Mouse (Mus musculus) limb, embryonic 12.5 days (tissue): Measurements from ENCODE around the gene Dcaf4. TPM values are rescaled to one million over a fixed set of nuclear protein-coding genes. Genes with fewer than 3 reads are reported as not detected.

Source experiments
- ATAC-seq: fragments of 200-750 bp; cut with Nextera tagmentation; 2 replicates; pipeline ENCODE4 v1.8.0; 2017; ENCODE audit warnings: low read depth, moderate TSS enrichment; ENCODE audit not compliant: insufficient number of reproducible peaks, insufficient read depth, low FRiP score, low TSS enrichment
- H3K27ac ChIP-seq: fragments of 300-500 bp; sonication (generic); 2 replicates; pipeline ENCODE4 v1.5.1; 2016; ENCODE audit warnings: mild to moderate bottlenecking, moderate library complexity
- H3K27me3 ChIP-seq: fragments of 300-500 bp; sonication (generic); 2 replicates; pipeline ENCODE4 v1.6.1; 2016; ENCODE audit warnings: mild to moderate bottlenecking, moderate library complexity
- H3K36me3 ChIP-seq: fragments of 300-500 bp; sonication (generic); 2 replicates; pipeline ENCODE4 v1.6.1; 2016; ENCODE audit warnings: mild to moderate bottlenecking, moderate library complexity
- H3K4me1 ChIP-seq: fragments of 300-500 bp; sonication (generic); replicated peaks from 2 replicates; pipeline ENCODE4 v1.6.1; 2016
- H3K4me2 ChIP-seq: fragments of 300-500 bp; sonication (generic); 2 replicates; pipeline ENCODE4 v1.6.1; 2016; ENCODE audit warnings: mild to moderate bottlenecking, moderate library complexity
- H3K4me3 ChIP-seq: fragments of 300-500 bp; sonication (generic); replicated peaks from 2 replicates; pipeline ENCODE4 v1.5.1; 2016; ENCODE audit warnings: mild to moderate bottlenecking
- H3K9ac ChIP-seq: fragments of 300-500 bp; sonication (generic); replicated peaks from 2 replicates; pipeline ENCODE4 v1.6.1; 2016; ENCODE audit warnings: mild to moderate bottlenecking, moderate library complexity
- H3K9me3 ChIP-seq: fragments of 300-500 bp; sonication (generic); 2 replicates; pipeline ENCODE4 v1.6.1; 2016; ENCODE audit warnings: mild to moderate bottlenecking, moderate library complexity
- WGBS: fragments of 180-500 bp; shearing (Covaris S2); methylation state at CpG from one replicate; pipeline ENCODE4 v1.1.7; 2016; 5-methylcytosine and 5-hydroxymethylcytosine counted together
- polyA plus RNA-seq: library from polyadenylated mRNA; unstranded; fragments of >200 nt; fragmentation: Nextera tagmentation; extraction: Ambion mirVana; gene quantifications from 2 replicates; pipeline ENCODE4 v1.2.1, GENCODE M21; 2016

Gene Dcaf4
- polyA plus RNA-seq, 1 experiment from 2014 or later = 33.7 TPM

GRCm38 (mm10) chr12:83496336-83496735 is 23.9 kb upstream of the Dcaf4 start:
- H3K27ac ChIP-seq = no peak overlapping the region
- peaks cover 8% of the 10 kb centered on the region for H3K4me1 ChIP-seq
- H3K4me2 ChIP-seq = no peak overlapping the region
- no peaks in the 10 kb centered on the region for H3K36me3 ChIP-seq
- H3K4me3 ChIP-seq = no peak overlapping the region
- no peak for ATAC-seq
- peaks cover 4% of the 10 kb centered on the region for H3K9me3 ChIP-seq
- 65% methylated on average over 4 of the region's 4 CpGs for WGBS
- peaks cover 4% of the 10 kb centered on the region; the same call in 1 of the 2 replicates for H3K27me3 ChIP-seq
- H3K9ac ChIP-seq = no peak overlapping the region

- H3K9me3 ChIP-seq = no peaks in the 10 kb centered on the region
- no peak overlapping the region for H3K4me2 ChIP-seq
- no peak overlapping the region for H3K27ac ChIP-seq
- H3K4me3 ChIP-seq = no peak overlapping the region
- peaks cover 4% of the 10 kb centered on the region; the same call in 1 of the 2 replicates for H3K27me3 ChIP-seq
- H3K9ac ChIP-seq = no peak overlapping the region
- WGBS = 94% methylated on average over 6 of the region's 6 CpGs
- H3K36me3 ChIP-seq = no peaks in the 10 kb centered on the region
- H3K4me1 ChIP-seq = peaks cover 8% of the 10 kb centered on the region
- ATAC-seq = no peak
Observed at GRCm38 (mm10) chr12:83496736-83497135, 23.5 kb upstream of the Dcaf4 start.

- Histone ChIP-seq H3K9me3 (no peaks in the 10 kb centered on the region), H3K9ac (no peak overlapping the region), H3K4me2 (no peak overlapping the region), H3K27me3 (peaks cover 3% of the 10 kb centered on the region; the same call in 1 of the 2 replicates), H3K36me3 (no peaks in the 10 kb centered on the region), H3K4me1 (peaks cover 8% of the 10 kb centered on the region), H3K4me3 (no peak overlapping the region), H3K27ac (no peak overlapping the region)
- no peak for ATAC-seq
- WGBS = 81% methylated on average over 3 of the region's 3 CpGs
Observed at GRCm38 (mm10) chr12:83497959-83498358, 22.3 kb upstream of the Dcaf4 start.

- 80% methylated on average over 5 of the region's 5 CpGs for WGBS
- no peak for ATAC-seq
- Histone ChIP-seq H3K27ac (no peak overlapping the region), H3K9me3 (no peaks in the 10 kb centered on the region), H3K27me3 (peaks cover 4% of the 10 kb centered on the region), H3K9ac (no peak overlapping the region), H3K4me2 (no peak overlapping the region), H3K36me3 (no peaks in the 10 kb centered on the region), H3K4me1 (peaks cover 8% of the 10 kb centered on the region), H3K4me3 (no peak overlapping the region)
Observed at GRCm38 (mm10) chr12:83499256-83499655, 21.0 kb upstream of the Dcaf4 start.

GRCm38 (mm10) chr12:83502190-83502589 is 18.1 kb upstream of the Dcaf4 start:
- no peak overlapping the region for H3K9ac ChIP-seq
- no peak overlapping the region for H3K4me3 ChIP-seq
- no peaks in the 10 kb centered on the region for H3K36me3 ChIP-seq
- ATAC-seq = no peak
- H3K4me1 ChIP-seq = peaks cover 8% of the 10 kb centered on the region
- H3K9me3 ChIP-seq = no peaks in the 10 kb centered on the region
- no peak overlapping the region for H3K27ac ChIP-seq
- WGBS = 7% methylated on average over 9 of the region's 9 CpGs
- H3K4me2 ChIP-seq = no peak overlapping the region
- H3K27me3 ChIP-seq = peaks cover 4% of the 10 kb centered on the region; the same call in 1 of the 2 replicates

GRCm38 (mm10) chr12:83506543-83506942 is 13.7 kb upstream of the Dcaf4 start:
- no peak overlapping the region for H3K4me3 ChIP-seq
- no peaks in the 10 kb centered on the region for H3K4me1 ChIP-seq
- ATAC-seq = no peak
- no peak overlapping the region for H3K9ac ChIP-seq
- no peak overlapping the region for H3K27ac ChIP-seq
- no peak overlapping the region for H3K4me2 ChIP-seq
- H3K36me3 ChIP-seq = no peaks in the 10 kb centered on the region
- H3K9me3 ChIP-seq = no peaks in the 10 kb centered on the region
- H3K27me3 ChIP-seq = peaks cover 4% of the 10 kb centered on the region; the same call in 1 of the 2 replicates
- WGBS = 82% methylated on average over 10 of the region's 10 CpGs

- WGBS = 81% methylated on average over 5 of the region's 5 CpGs
- no peak for ATAC-seq
- H3K27ac ChIP-seq = no peak overlapping the region
- no peaks in the 10 kb centered on the region for H3K9me3 ChIP-seq
- H3K4me3 ChIP-seq = no peak overlapping the region
- H3K27me3 ChIP-seq = no peaks in the 10 kb centered on the region
- no peak overlapping the region for H3K4me2 ChIP-seq
- peaks cover 12% of the 10 kb centered on the region for H3K4me1 ChIP-seq
- H3K9ac ChIP-seq = no peak overlapping the region
- no peaks in the 10 kb centered on the region for H3K36me3 ChIP-seq
Observed at GRCm38 (mm10) chr12:83510586-83510985, 9.7 kb upstream of the Dcaf4 start.

GRCm38 (mm10) chr12:83512783-83513182 is 7.5 kb upstream of the Dcaf4 start:
- 16% methylated on average over 4 of the region's 4 CpGs for WGBS
- Histone ChIP-seq H3K4me2 (peak overlapping the region; percentile 8; the same call in 1 of the 2 replicates), H3K4me3 (no peak overlapping the region), H3K27ac (0 out of 2 replicates have a peak overlapping the region, but pooled peaks have one; percentile 8), H3K9ac (no peak overlapping the region), H3K27me3 (no peaks in the 10 kb centered on the region), H3K4me1 (peaks cover 15% of the 10 kb centered on the region), H3K9me3 (no peaks in the 10 kb centered on the region), H3K36me3 (no peaks in the 10 kb centered on the region)
- ATAC-seq = 0 out of 2 replicates have a peak, but pooled peaks have one; percentile 35

- Histone ChIP-seq H3K4me3 (no peak overlapping the region), H3K36me3 (no peaks in the 10 kb centered on the region), H3K4me2 (peak overlapping the region; percentile 8; the same call in 1 of the 2 replicates), H3K9ac (no peak overlapping the region), H3K4me1 (peaks cover 15% of the 10 kb centered on the region), H3K9me3 (no peaks in the 10 kb centered on the region), H3K27ac (0 out of 2 replicates have a peak overlapping the region, but pooled peaks have one; percentile 8), H3K27me3 (no peaks in the 10 kb centered on the region)
- WGBS = 21% methylated on average over 5 of the region's 5 CpGs
- no peak for ATAC-seq
Observed at GRCm38 (mm10) chr12:83513185-83513584, 7.1 kb upstream of the Dcaf4 start.

- H3K9me3 ChIP-seq = no peaks in the 10 kb centered on the region
- no peak overlapping the region for H3K9ac ChIP-seq
- H3K4me1 ChIP-seq = peaks cover 15% of the 10 kb centered on the region
- ATAC-seq = no peak
- H3K27ac ChIP-seq = no peak overlapping the region
- no peaks in the 10 kb centered on the region for H3K36me3 ChIP-seq
- no peaks in the 10 kb centered on the region for H3K27me3 ChIP-seq
- no peak overlapping the region for H3K4me2 ChIP-seq
- H3K4me3 ChIP-seq = no peak overlapping the region
- 54% methylated on average over 4 of the region's 4 CpGs for WGBS
Observed at GRCm38 (mm10) chr12:83514216-83514615, 6.0 kb upstream of the Dcaf4 start.

GRCm38 (mm10) chr12:83517580-83517979 is 2.7 kb upstream of the Dcaf4 start:
- no peaks in the 10 kb centered on the region for H3K36me3 ChIP-seq
- 90% methylated on average over 3 of the region's 3 CpGs for WGBS

GRCm38 (mm10) chr12:83521083-83521482 is 817 bp downstream of the Dcaf4 start:
- no peak for ATAC-seq
- Histone ChIP-seq H3K4me3 (peak overlapping the region; percentile 68), H3K27me3 (no peaks in the 10 kb centered on the region), H3K9me3 (no peaks in the 10 kb centered on the region), H3K4me2 (peak overlapping the region; percentile 64), H3K36me3 (peaks cover 1% of the 10 kb centered on the region; the same call in 1 of the 2 replicates), H3K9ac (peak overlapping the region; percentile 65), H3K4me1 (peaks cover 13% of the 10 kb centered on the region), H3K27ac (no peak overlapping the region)
- 42% methylated on average over 8 of the region's 8 CpGs for WGBS

More at GRCm38 (mm10) chr12:83517580-83517979, 2.7 kb upstream of the Dcaf4 start:
- H3K9ac ChIP-seq = no peak overlapping the region
- ATAC-seq = no peak
- peaks cover 19% of the 10 kb centered on the region for H3K4me1 ChIP-seq
- H3K27me3 ChIP-seq = no peaks in the 10 kb centered on the region
- H3K4me3 ChIP-seq = no peak overlapping the region
- no peak overlapping the region for H3K27ac ChIP-seq
- H3K9me3 ChIP-seq = no peaks in the 10 kb centered on the region
- H3K4me2 ChIP-seq = no peak overlapping the region
